Comparison of ENCODE assay signal across 22 mouse cellular contexts in the genomic region with DNA sequence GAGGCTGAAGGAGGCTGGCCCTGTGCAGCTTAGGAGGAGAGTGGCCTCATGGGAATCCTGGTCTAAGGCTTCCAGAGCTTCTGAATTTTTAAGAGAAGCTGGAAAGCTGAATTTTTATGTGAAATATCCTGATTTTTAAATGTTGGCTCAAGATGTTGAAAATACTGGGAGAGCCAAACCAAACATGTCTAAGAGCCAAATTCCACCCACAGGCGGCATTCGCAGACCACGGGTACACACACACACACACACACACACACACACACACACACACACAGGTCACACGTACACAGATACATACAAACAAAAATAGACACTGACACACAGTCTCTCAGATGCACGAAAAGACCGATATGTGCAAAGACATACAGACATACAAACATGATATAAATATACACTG. TPM values are rescaled to one million over a fixed set of nuclear protein-coding genes. Genes with fewer than 3 reads are reported as not detected.
"Had no signal": no experiment of that assay in that cellular context is flagged by ENCODE, and none has a peak within 500 bp of the region (broad histone marks: within the 10 kb centered on the region; RNA-seq: fewer than 3 reads in every experiment).

No protein-coding gene starts in this region.

- H3K4me3 ChIP-seq: limb, embryonic 13.5 days; liver, embryonic 12.5 days; liver, embryonic 15.5 days; midbrain, embryonic 13.5 days; myocyte; neural tube, embryonic 13.5 days had no signal

- H3K9me3 ChIP-seq: limb, embryonic 13.5 days; liver, embryonic 12.5 days; liver, embryonic 15.5 days; midbrain, embryonic 13.5 days; neural tube, embryonic 13.5 days had no signal

- H3K4me2 ChIP-seq: limb, embryonic 13.5 days; liver, embryonic 12.5 days; liver, embryonic 15.5 days; midbrain, embryonic 13.5 days; neural tube, embryonic 13.5 days had no signal

- H3K27me3 ChIP-seq: limb, embryonic 13.5 days; liver, embryonic 12.5 days; liver, embryonic 15.5 days; midbrain, embryonic 13.5 days; neural tube, embryonic 13.5 days had no signal

- H3K27ac ChIP-seq: limb, embryonic 13.5 days; liver, embryonic 12.5 days; liver, embryonic 15.5 days; midbrain, embryonic 13.5 days; neural tube, embryonic 13.5 days had no signal

- ATAC-seq: liver, embryonic 12.5 days; midbrain, embryonic 13.5 days; midbrain, embryonic 16.5 days had no signal

- H3K9ac ChIP-seq: limb, embryonic 13.5 days; liver, embryonic 12.5 days; liver, embryonic 15.5 days; midbrain, embryonic 13.5 days; neural tube, embryonic 13.5 days had no signal

- H3K4me1 ChIP-seq: liver, embryonic 12.5 days; liver, embryonic 15.5 days; midbrain, embryonic 13.5 days had no signal

- DNase-seq: kidney, postnatal 10 days; kidney, postnatal 4 days; left cerebral cortex, postnatal 4 days; lung, adult 2 months; lung, postnatal 14 days; lung, postnatal 4 days; thymus, adult 18-20 months; thymus, postnatal 4 days had no signal

RNA-seq across cellular contexts. Expression of gene Myl3, which starts 23.6 kb away (rescaled TPM):
- total RNA-seq: layer of hippocampus, adult 18-20 months; layer of hippocampus, postnatal 14 days; megakaryocyte progenitor cell, adult 5-6 weeks; megakaryocyte-erythroid progenitor cell, adult 5-6 weeks; monocyte, adult 5-6 weeks; neutrophil, adult 5-6 weeks had no signal
- polyA plus RNA-seq: midbrain, embryonic 13.5 days; small intestine, adult 2 months had no signal

RNA-seq across cellular contexts. Expression of gene Pth1r, which starts 28.9 kb away (rescaled TPM):
- total RNA-seq: megakaryocyte-erythroid progenitor cell, adult 5-6 weeks; monocyte, adult 5-6 weeks; neutrophil, adult 5-6 weeks had no signal
